Mouse (Mus musculus): ENCODE data around the gene Bnip2. TPM values are rescaled to one million over a fixed set of nuclear protein-coding genes. Genes with fewer than 3 reads are reported as not detected.

The Bnip2 gene
- total RNA-seq, 2 experiments from 2014 or later, result 90.4 to 95.3 TPM

GRCm38 (mm10) chr9:70042137-70042536, 52.9 kb downstream of the Bnip2 start:
- intact Hi-C loops (cut with DNase I), result no loop called here
- DNase-seq, result no peak

GRCm38 (mm10) chr9:70042935-70043334, 53.7 kb downstream of the Bnip2 start:
- DNase-seq, result no peak
- intact Hi-C loops (cut with DNase I), result no loop called here

- intact Hi-C loops (cut with DNase I), result no loop called here
- DNase-seq, result no peak
These were observed 55.6 kb downstream of the Bnip2 start for GRCm38 (mm10) chr9:70044865-70045264.

- intact Hi-C loops (cut with DNase I), result no loop called here
- DNase-seq, result no peak
These were observed 57.0 kb downstream of the Bnip2 start for GRCm38 (mm10) chr9:70046255-70046654.

GRCm38 (mm10) chr9:70047839-70048238, 58.6 kb downstream of the Bnip2 start:
- no peak for DNase-seq
- intact Hi-C loops (cut with DNase I), result no loop called here

- no peak for DNase-seq
- intact Hi-C loops (cut with DNase I), result no loop called here
These were observed 59.0 kb downstream of the Bnip2 start for GRCm38 (mm10) chr9:70048280-70048679.

GRCm38 (mm10) chr9:70048751-70049415, 59.6 kb downstream of the Bnip2 start:
- intact Hi-C loops (cut with DNase I), result no loop called here
- DNase-seq, result peak; percentile 51 to 65

- DNase-seq, result peak in 1 of 2 experiments; percentile 7
- intact Hi-C loops (cut with DNase I), result no loop called here
These were observed 60.1 kb downstream of the Bnip2 start for GRCm38 (mm10) chr9:70049416-70049783.

GRCm38 (mm10) chr9:70049839-70050238, 60.6 kb downstream of the Bnip2 start:
- intact Hi-C loops (cut with DNase I), result no loop called here
- no peak for DNase-seq

GRCm38 (mm10) chr9:70052730-70053129, 63.5 kb downstream of the Bnip2 start:
- no peak for DNase-seq
- intact Hi-C loops (cut with DNase I), result no loop called here

- intact Hi-C loops (cut with DNase I), result no loop called here
- DNase-seq, result no peak
These were observed 64.1 kb downstream of the Bnip2 start for GRCm38 (mm10) chr9:70053411-70053810.

Other genes starting within 250 kb of the Bnip2 start
- gene Foxb1, start 228.5 kb upstream of the Bnip2 start, total RNA-seq (2021), result under 1 TPM in 1 of 2 experiments, not detected in 1; 0.07 TPM
- gene Gtf2a2, start 23.1 kb downstream of the Bnip2 start, total RNA-seq (2021), result 10 to 100 TPM; 59.4 to 65.2 TPM
- not detected for gene Gcnt3, start 48.6 kb downstream of the Bnip2 start, total RNA-seq (2021)
- gene Fam81a, start 153.1 kb downstream of the Bnip2 start, total RNA-seq (2021), result 10 to 100 TPM; 23.9 to 30.0 TPM
- 10 to 100 TPM; 14.6 to 17.6 TPM for gene Myo1e, start 217.9 kb downstream of the Bnip2 start, total RNA-seq (2021)

Measured in heart, postnatal 14 days (tissue).